Mouse (Mus musculus): ENCODE data around the gene Caln1. TPM values are rescaled to one million over a fixed set of nuclear protein-coding genes. Genes with fewer than 3 reads are reported as not detected.

Caln1 gene
- polyA plus RNA-seq, 1 experiment from 2014 or later, result not detected

DNA sequence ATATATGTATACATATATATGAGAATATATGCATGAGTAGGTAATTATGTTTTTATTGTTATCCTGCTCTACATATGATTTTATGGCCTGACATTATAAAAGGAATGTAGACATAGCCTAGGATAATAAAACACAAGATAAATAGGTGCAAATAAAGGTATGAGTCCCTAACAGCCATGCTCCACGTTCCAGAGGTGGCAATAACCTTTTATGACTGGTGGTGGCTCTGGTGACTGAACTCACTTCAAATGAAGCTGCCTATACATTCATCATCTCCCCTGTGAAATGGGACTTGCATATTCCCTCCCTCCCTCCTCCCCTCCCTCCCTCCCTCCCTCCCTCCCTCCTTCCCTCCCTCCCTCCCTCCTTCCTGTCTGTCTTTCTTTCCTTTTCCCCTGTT is 111.0 kb downstream of the Caln1 start:
- Histone ChIP-seq H3K36me3 (ENCODE audit: control insufficient read depth, insufficient read depth, low read length) (no peaks in the 10 kb centered on the region), H3K4me2 (ENCODE audit: low read depth, low read length) (no peak overlapping the region), H3K4me1 (replicated peaks; ENCODE audit: control insufficient read depth, insufficient read depth, low read length) (no peaks in the 10 kb centered on the region), H3K4me3 (ENCODE audit: low read length) (no peak overlapping the region), H3K9ac (ENCODE audit: low read length) (no peak overlapping the region), H3K27me3 (ENCODE audit: control insufficient read depth, insufficient read depth, low read depth, low read length) (no peaks in the 10 kb centered on the region), H3K27ac (ENCODE audit: low read length) (no peak overlapping the region), H3K9me3 (ENCODE audit: control insufficient read depth, low read length) (no peaks in the 10 kb centered on the region)
- no peak for ATAC-seq (ENCODE audit: low read depth)
- 48% methylated on average over 1 of the region's 1 CpGs for WGBS

DNA sequence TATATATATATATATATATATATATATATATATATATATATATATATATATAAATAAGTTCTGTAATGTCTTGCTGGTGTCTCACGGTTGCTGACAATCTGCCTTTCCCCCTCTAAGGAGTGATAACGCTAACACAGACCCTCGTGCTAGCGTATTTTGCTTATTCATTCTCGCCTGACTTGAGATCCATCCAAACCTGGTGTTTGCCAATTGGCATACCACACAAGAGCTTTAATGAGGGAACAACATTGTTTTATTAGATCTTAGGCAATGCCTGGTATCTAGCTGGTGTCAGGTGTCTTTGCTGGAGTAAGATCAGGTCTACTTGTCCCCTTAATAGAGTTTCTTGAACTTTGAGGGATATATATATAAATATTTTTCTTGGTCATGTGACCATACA is 122.2 kb downstream of the Caln1 start:
- H3K4me2 ChIP-seq (ENCODE audit: low read depth, low read length), result no peak overlapping the region
- no peaks in the 10 kb centered on the region for H3K36me3 ChIP-seq (ENCODE audit: control insufficient read depth, insufficient read depth, low read length)
- no peaks in the 10 kb centered on the region for H3K4me1 ChIP-seq (replicated peaks; ENCODE audit: control insufficient read depth, insufficient read depth, low read length)
- no peak overlapping the region for H3K4me3 ChIP-seq (ENCODE audit: low read length)
- H3K9me3 ChIP-seq (ENCODE audit: control insufficient read depth, low read length), result no peaks in the 10 kb centered on the region
- WGBS, result 71% methylated on average over 5 of the region's 5 CpGs
- H3K9ac ChIP-seq (ENCODE audit: low read length), result no peak overlapping the region
- H3K27me3 ChIP-seq (ENCODE audit: control insufficient read depth, insufficient read depth, low read depth, low read length), result no peaks in the 10 kb centered on the region
- no peak for ATAC-seq (ENCODE audit: low read depth)
- H3K27ac ChIP-seq (ENCODE audit: low read length), result no peak overlapping the region

DNA sequence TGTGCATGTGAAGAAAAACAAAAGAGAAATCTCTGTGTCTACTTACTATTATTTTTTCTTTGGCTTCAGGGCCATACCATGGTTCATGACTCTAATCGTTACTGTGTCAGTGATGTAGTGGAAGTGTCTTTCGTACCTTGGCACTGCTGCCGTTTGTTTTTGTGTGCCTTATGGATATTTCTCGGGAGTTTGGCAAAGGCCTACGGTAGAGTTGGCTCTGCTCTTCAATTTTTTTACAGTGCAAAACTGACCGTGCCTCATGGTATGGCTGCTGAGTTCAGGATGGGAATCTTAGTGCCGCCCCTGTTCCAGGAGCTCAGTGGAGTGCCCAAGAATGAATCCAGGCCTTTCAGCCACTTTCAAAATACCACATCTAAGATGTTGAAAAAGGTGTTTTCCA is 123.0 kb downstream of the Caln1 start:
- H3K4me2 ChIP-seq (ENCODE audit: low read depth, low read length), result no peak overlapping the region
- H3K36me3 ChIP-seq (ENCODE audit: control insufficient read depth, insufficient read depth, low read length), result no peaks in the 10 kb centered on the region
- WGBS, result 76% methylated on average over 7 of the region's 7 CpGs
- no peak overlapping the region for H3K4me3 ChIP-seq (ENCODE audit: low read length)
- H3K9me3 ChIP-seq (ENCODE audit: control insufficient read depth, low read length), result no peaks in the 10 kb centered on the region
- H3K27me3 ChIP-seq (ENCODE audit: control insufficient read depth, insufficient read depth, low read depth, low read length), result no peaks in the 10 kb centered on the region
- ATAC-seq (ENCODE audit: low read depth), result no peak
- H3K9ac ChIP-seq (ENCODE audit: low read length), result no peak overlapping the region
- H3K27ac ChIP-seq (ENCODE audit: low read length), result no peak overlapping the region
- no peaks in the 10 kb centered on the region for H3K4me1 ChIP-seq (replicated peaks; ENCODE audit: control insufficient read depth, insufficient read depth, low read length)

DNA sequence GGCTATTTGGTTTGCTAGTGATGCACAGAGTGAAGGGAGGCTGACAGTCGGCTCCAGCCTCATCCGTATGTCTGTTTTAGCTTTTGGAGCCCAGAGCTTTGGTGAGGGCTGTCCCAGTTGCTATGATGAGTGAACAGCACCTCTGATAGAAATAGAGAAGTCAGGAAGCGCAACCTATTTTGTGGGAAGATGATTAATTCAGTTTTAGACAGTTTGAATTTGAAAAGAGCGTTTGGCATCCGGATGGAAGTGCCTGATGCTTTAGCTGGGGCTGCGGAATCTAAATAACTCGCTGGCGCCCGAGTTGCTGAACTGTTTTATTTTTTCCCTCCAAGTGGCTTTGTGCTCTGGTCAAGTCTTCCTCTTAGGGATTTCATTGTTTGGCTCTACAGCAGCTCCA is 133.3 kb downstream of the Caln1 start:
- H3K9me3 ChIP-seq (ENCODE audit: control insufficient read depth, low read length), result no peaks in the 10 kb centered on the region
- no peaks in the 10 kb centered on the region for H3K36me3 ChIP-seq (ENCODE audit: control insufficient read depth, insufficient read depth, low read length)
- H3K4me3 ChIP-seq (ENCODE audit: low read length), result no peak overlapping the region
- no peak overlapping the region for H3K9ac ChIP-seq (ENCODE audit: low read length)
- H3K27me3 ChIP-seq (ENCODE audit: control insufficient read depth, insufficient read depth, low read depth, low read length), result no peaks in the 10 kb centered on the region
- no peak for ATAC-seq (ENCODE audit: low read depth)
- H3K27ac ChIP-seq (ENCODE audit: low read length), result no peak overlapping the region
- H3K4me2 ChIP-seq (ENCODE audit: low read depth, low read length), result no peak overlapping the region
- 74% methylated on average over 9 of the region's 9 CpGs for WGBS
- no peaks in the 10 kb centered on the region for H3K4me1 ChIP-seq (replicated peaks; ENCODE audit: control insufficient read depth, insufficient read depth, low read length)

DNA sequence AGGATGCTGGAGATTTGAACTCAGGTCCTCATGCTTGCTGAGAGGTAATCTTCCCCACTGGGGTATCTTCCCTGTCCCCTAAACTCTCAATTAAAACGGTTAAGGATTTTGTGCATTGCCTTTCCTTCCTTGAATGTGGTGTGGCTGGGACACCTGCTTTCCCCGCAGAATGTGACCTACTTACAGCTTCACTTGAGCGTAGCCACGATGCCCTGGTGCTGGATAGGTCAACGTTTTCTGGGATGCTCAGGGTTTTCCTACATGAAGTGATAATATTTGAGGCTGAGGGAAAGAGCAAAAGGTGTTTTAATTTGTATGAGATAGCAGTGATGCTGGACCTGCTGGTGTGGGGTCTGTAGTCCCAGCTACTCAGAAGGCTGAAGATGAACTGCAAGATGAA is 135.6 kb downstream of the Caln1 start:
- 75% methylated on average over 5 of the region's 5 CpGs for WGBS
- H3K4me2 ChIP-seq (ENCODE audit: low read depth, low read length), result no peak overlapping the region
- H3K9ac ChIP-seq (ENCODE audit: low read length), result no peak overlapping the region
- no peak overlapping the region for H3K27ac ChIP-seq (ENCODE audit: low read length)
- no peaks in the 10 kb centered on the region for H3K9me3 ChIP-seq (ENCODE audit: control insufficient read depth, low read length)
- H3K4me3 ChIP-seq (ENCODE audit: low read length), result no peak overlapping the region
- no peaks in the 10 kb centered on the region for H3K36me3 ChIP-seq (ENCODE audit: control insufficient read depth, insufficient read depth, low read length)
- H3K27me3 ChIP-seq (ENCODE audit: control insufficient read depth, insufficient read depth, low read depth, low read length), result no peaks in the 10 kb centered on the region
- ATAC-seq (ENCODE audit: low read depth), result no peak
- no peaks in the 10 kb centered on the region for H3K4me1 ChIP-seq (replicated peaks; ENCODE audit: control insufficient read depth, insufficient read depth, low read length)

DNA sequence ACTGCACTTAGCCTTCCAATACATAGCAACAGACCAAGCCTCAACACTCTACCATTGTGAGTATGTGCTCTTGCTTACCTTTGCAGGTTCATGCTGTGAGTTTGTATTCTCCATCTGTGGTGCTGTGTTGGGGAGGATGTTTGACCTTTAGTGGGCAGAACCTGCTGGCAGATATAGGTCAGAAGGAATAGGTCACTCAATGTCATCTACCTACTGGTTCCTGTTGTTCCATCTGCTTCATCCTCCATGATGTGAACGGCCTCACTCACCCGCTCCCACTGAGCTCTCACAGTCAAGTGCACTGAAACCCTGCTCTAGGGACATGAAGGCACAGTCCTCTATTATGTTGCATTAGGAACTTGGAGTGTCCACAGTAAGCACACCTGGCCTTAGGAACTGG is 141.3 kb downstream of the Caln1 start:
- H3K4me1 ChIP-seq (replicated peaks; ENCODE audit: control insufficient read depth, insufficient read depth, low read length), result no peaks in the 10 kb centered on the region
- ATAC-seq (ENCODE audit: low read depth), result no peak
- no peaks in the 10 kb centered on the region for H3K36me3 ChIP-seq (ENCODE audit: control insufficient read depth, insufficient read depth, low read length)
- H3K27me3 ChIP-seq (ENCODE audit: control insufficient read depth, insufficient read depth, low read depth, low read length), result no peaks in the 10 kb centered on the region
- H3K9me3 ChIP-seq (ENCODE audit: control insufficient read depth, low read length), result no peaks in the 10 kb centered on the region; the same call in none of the 2 replicates
- H3K9ac ChIP-seq (ENCODE audit: low read length), result no peak overlapping the region
- 90% methylated on average over 2 of the region's 2 CpGs for WGBS
- no peak overlapping the region for H3K4me2 ChIP-seq (ENCODE audit: low read depth, low read length)
- no peak overlapping the region for H3K27ac ChIP-seq (ENCODE audit: low read length)
- no peak overlapping the region for H3K4me3 ChIP-seq (ENCODE audit: low read length)

DNA sequence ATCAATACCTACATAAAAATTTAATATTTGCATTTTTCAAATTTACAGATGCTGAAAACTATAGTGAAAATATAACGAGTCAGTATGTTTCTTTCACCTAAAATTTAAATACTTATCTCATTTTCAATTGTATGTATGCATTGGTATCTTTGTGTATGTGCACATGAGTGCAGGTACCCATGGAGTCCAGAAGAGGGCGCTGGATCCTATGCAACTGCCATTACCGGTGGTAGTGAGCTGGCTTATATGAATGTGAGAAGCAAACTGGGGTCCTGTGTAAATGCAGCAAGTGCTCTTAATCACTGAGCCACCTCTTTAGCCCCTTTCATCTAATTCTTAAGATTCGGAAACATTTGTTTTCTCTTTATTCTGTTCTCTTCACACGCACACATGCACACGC is 146.1 kb downstream of the Caln1 start:
- ATAC-seq (ENCODE audit: low read depth), result no peak
- Histone ChIP-seq H3K27ac (ENCODE audit: low read length) (no peak overlapping the region), H3K4me2 (ENCODE audit: low read depth, low read length) (no peak overlapping the region), H3K9me3 (ENCODE audit: control insufficient read depth, low read length) (peaks cover under 1% of the 10 kb centered on the region), H3K4me3 (ENCODE audit: low read length) (no peak overlapping the region), H3K36me3 (ENCODE audit: control insufficient read depth, insufficient read depth, low read length) (no peaks in the 10 kb centered on the region), H3K27me3 (ENCODE audit: control insufficient read depth, insufficient read depth, low read depth, low read length) (no peaks in the 10 kb centered on the region), H3K4me1 (replicated peaks; ENCODE audit: control insufficient read depth, insufficient read depth, low read length) (no peaks in the 10 kb centered on the region), H3K9ac (ENCODE audit: low read length) (no peak overlapping the region)
- 80% methylated on average over 6 of the region's 6 CpGs for WGBS

DNA sequence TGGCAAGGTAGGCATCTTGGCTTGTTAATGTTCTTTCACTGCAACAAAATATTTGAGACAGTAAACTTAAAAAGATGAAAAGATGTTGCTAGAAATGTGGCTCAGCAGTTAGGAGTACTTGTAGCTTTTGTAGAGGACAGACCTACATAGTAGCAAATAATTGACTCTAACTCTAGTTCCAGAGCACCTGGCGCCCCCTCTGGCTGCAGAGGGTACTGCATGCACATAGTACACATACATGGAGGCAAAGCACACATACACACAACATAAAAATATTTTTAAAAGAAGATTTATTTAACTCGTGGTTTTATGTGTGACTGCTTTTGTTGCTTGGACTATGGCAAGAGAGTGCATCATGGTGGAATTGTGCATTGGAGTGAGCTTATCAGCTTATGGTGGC is 151.3 kb downstream of the Caln1 start:
- no peak overlapping the region for H3K4me3 ChIP-seq (ENCODE audit: low read length)
- peaks cover 2% of the 10 kb centered on the region; the same call in 1 of the 2 replicates for H3K9me3 ChIP-seq (ENCODE audit: control insufficient read depth, low read length)
- no peaks in the 10 kb centered on the region for H3K27me3 ChIP-seq (ENCODE audit: control insufficient read depth, insufficient read depth, low read depth, low read length)
- no peak overlapping the region for H3K4me2 ChIP-seq (ENCODE audit: low read depth, low read length)
- no peak for ATAC-seq (ENCODE audit: low read depth)
- H3K9ac ChIP-seq (ENCODE audit: low read length), result no peak overlapping the region
- 54% methylated on average over 2 of the region's 2 CpGs for WGBS
- H3K36me3 ChIP-seq (ENCODE audit: control insufficient read depth, insufficient read depth, low read length), result no peaks in the 10 kb centered on the region
- H3K27ac ChIP-seq (ENCODE audit: low read length), result no peak overlapping the region
- no peaks in the 10 kb centered on the region for H3K4me1 ChIP-seq (replicated peaks; ENCODE audit: control insufficient read depth, insufficient read depth, low read length)

DNA sequence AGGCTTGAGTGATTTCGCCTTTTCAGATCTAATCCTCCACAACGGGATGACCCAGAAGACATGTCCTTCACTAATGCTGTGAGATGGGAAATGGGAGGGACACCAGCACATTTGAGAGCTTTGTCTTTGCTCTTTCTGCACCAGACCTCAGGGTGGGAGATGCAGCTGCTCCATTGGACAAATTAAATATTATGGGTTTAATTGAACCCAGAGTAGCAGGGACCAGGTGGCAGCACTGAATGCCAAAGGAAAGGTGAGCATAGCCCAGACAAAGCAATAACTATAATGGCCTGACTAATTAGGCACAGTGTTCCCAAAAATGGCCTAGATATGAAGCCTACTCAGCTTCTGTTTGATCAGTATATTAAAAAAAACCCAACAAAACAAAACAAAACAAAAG is 158.2 kb downstream of the Caln1 start:
- WGBS, result 90% methylated on average over 2 of the region's 2 CpGs
- Histone ChIP-seq H3K4me1 (replicated peaks; ENCODE audit: control insufficient read depth, insufficient read depth, low read length) (no peaks in the 10 kb centered on the region), H3K4me3 (ENCODE audit: low read length) (no peak overlapping the region), H3K9ac (ENCODE audit: low read length) (no peak overlapping the region), H3K36me3 (ENCODE audit: control insufficient read depth, insufficient read depth, low read length) (no peaks in the 10 kb centered on the region), H3K27ac (ENCODE audit: low read length) (no peak overlapping the region), H3K4me2 (ENCODE audit: low read depth, low read length) (no peak overlapping the region), H3K9me3 (ENCODE audit: control insufficient read depth, low read length) (no peaks in the 10 kb centered on the region), H3K27me3 (ENCODE audit: control insufficient read depth, insufficient read depth, low read depth, low read length) (no peaks in the 10 kb centered on the region)
- ATAC-seq (ENCODE audit: low read depth), result no peak

DNA sequence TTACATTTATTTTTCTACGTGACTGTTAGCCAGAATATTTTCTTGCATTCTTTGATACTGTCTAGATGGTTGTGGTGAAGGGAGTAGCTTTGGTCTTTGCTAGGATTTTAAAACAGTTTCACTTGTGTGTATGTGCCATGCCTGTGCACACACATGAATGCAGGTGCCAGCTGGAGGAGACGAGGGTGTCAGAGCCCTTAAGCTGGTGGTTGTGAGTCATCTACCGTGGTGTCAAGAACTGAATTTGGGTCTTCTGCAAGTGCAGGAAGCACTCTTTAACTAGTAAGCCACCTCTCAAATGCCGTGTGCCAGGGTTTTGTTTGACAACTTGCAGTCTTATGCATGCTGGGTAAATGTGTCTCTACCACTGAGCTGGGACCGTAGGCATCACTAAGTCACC is 178.2 kb downstream of the Caln1 start:
- no peak overlapping the region for H3K4me3 ChIP-seq (ENCODE audit: low read length)
- no peak overlapping the region for H3K9ac ChIP-seq (ENCODE audit: low read length)
- no peaks in the 10 kb centered on the region for H3K4me1 ChIP-seq (replicated peaks; ENCODE audit: control insufficient read depth, insufficient read depth, low read length)
- H3K9me3 ChIP-seq (ENCODE audit: control insufficient read depth, low read length), result no peaks in the 10 kb centered on the region
- no peaks in the 10 kb centered on the region for H3K27me3 ChIP-seq (ENCODE audit: control insufficient read depth, insufficient read depth, low read depth, low read length)
- ATAC-seq (ENCODE audit: low read depth), result no peak
- H3K27ac ChIP-seq (ENCODE audit: low read length), result no peak overlapping the region
- no peak overlapping the region for H3K4me2 ChIP-seq (ENCODE audit: low read depth, low read length)
- 77% methylated on average over 5 of the region's 5 CpGs for WGBS
- no peaks in the 10 kb centered on the region for H3K36me3 ChIP-seq (ENCODE audit: control insufficient read depth, insufficient read depth, low read length)

Data from lung, embryonic 16.5 days (tissue).